11 mouse cellular contexts compared by ENCODE assay signal in the genomic region with DNA sequence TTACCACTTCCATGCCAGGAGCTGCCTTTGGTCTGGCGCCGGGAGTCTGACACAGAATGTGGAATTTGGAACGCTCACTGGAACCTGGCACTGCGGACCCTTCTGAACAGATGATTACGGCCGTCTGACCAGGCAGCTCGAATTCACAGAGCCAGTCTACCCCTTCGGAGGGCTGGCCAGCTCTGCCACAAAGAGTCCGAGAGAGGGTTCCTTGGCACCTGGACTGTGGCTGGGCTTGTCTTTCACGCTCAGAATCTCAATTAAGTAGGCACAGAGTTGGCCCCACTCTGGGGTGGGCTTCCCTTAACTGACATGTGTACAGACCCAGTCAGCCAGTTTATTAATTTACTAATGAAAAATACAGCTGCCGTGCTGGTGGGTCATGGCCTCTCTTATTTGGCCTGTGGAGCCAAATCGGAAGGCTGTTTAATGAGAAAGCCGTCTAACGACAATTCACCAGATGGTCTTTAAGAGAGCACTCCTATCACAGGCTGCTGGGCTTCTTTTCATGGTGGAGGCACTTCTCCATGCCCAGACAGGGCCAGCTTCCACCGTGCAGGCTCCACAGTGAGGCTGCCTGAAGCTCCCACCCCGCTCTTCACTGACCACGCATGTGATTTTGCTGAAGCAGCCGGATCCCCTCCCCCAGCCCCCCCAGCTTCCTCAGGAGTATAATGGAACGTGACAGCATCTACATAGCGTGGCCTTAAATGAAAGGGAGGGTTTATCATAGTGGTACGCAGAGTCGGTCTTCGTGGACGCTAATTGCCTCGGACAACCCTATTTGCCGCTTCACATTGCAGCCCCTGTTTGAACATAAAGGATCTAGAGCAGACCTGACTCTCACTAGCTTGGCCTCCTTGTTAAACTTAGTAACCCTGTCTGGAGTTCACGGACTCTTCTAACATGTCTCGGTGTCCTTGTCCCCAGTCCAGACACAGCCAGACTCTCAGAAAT. TPM values are rescaled to one million over a fixed set of nuclear protein-coding genes. Genes with fewer than 3 reads are reported as not detected.
DNase-seq lines count a peak whose midpoint lies in the region; ATAC-seq and TF ChIP-seq lines count a peak whose summit lies in the region.
"Had no signal": no experiment of that assay in that cellular context is flagged by ENCODE, and none has a peak within 500 bp of the region (broad histone marks: within the 10 kb centered on the region; RNA-seq: fewer than 3 reads in every experiment).

A gene (minus strand): TSS at position 58 of the 957 bp plus-strand sequence.

- no peaks in the 10 kb centered on the region for H3K4me1 ChIP-seq in hindbrain, embryonic 11.5 days (replicated peaks; ENCODE audit: control insufficient read depth, insufficient read depth, low read length)
- H3K4me1 ChIP-seq in hindbrain, embryonic 10.5 days (replicated peaks), result 0 out of 2 replicates have a peak, but pooled peaks cover 2% of the 10 kb centered on the region
- peaks cover 9% of the 10 kb centered on the region; the same call in 1 of the 2 replicates for H3K4me1 ChIP-seq in limb, embryonic 14.5 days (ENCODE audit: control insufficient read depth, insufficient read depth, low read length)
- H3K4me1 ChIP-seq: heart, embryonic 15.5 days; liver, embryonic 13.5 days had no signal

- WGBS in hindbrain, embryonic 11.5 days, result 84% methylated on average over 28 of the region's 28 CpGs
- WGBS in hindbrain, embryonic 10.5 days, result 86% methylated on average over 28 of the region's 28 CpGs
- 56% methylated on average over 28 of the region's 28 CpGs for WGBS in limb, embryonic 14.5 days

- H3K9ac ChIP-seq in hindbrain, embryonic 11.5 days (ENCODE audit: low read depth, low read length), result no peak within 1 kb of the TSS
- no peak within 1 kb of the TSS for H3K9ac ChIP-seq in limb, embryonic 14.5 days (ENCODE audit: low read depth, low read length, severe bottlenecking)
- H3K9ac ChIP-seq: embryonic facial prominence, embryonic 15.5 days; heart, embryonic 15.5 days; liver, embryonic 13.5 days had no signal

- ATAC-seq in hindbrain, embryonic 11.5 days (ENCODE audit: low FRiP score), result peak; percentile 53
- no peak for ATAC-seq in limb, embryonic 14.5 days (ENCODE audit: low FRiP score, low read depth)

- no peaks in the 10 kb centered on the region for H3K36me3 ChIP-seq in hindbrain, embryonic 11.5 days (ENCODE audit: control insufficient read depth, insufficient read depth, low read length)
- H3K36me3 ChIP-seq in hindbrain, embryonic 10.5 days, result no peaks in the 10 kb centered on the region
- H3K36me3 ChIP-seq in limb, embryonic 14.5 days (ENCODE audit: control insufficient read depth, insufficient read depth, low read length), result no peaks in the 10 kb centered on the region
- H3K36me3 ChIP-seq: embryonic facial prominence, embryonic 15.5 days; heart, embryonic 15.5 days; liver, embryonic 13.5 days had no signal

- no peak within 1 kb of the TSS for H3K4me3 ChIP-seq in hindbrain, embryonic 11.5 days (ENCODE audit: low read depth, low read length)
- H3K4me3 ChIP-seq in hindbrain, embryonic 10.5 days, result no peak within 1 kb of the TSS
- H3K4me3 ChIP-seq in gastrocnemius, adult 2 months, result peak within 1 kb of the TSS; percentile 49
- no peak within 1 kb of the TSS for H3K4me3 ChIP-seq in limb, embryonic 14.5 days (replicated peaks; ENCODE audit: low read length)
- H3K4me3 ChIP-seq: embryonic facial prominence, embryonic 15.5 days; heart, embryonic 15.5 days; liver, embryonic 13.5 days had no signal

- no peaks in the 10 kb centered on the region for H3K9me3 ChIP-seq in hindbrain, embryonic 11.5 days (ENCODE audit: control insufficient read depth, low read length)
- 0 out of 2 replicates have a peak, but pooled peaks cover 3% of the 10 kb centered on the region for H3K9me3 ChIP-seq in hindbrain, embryonic 10.5 days
- no peaks in the 10 kb centered on the region for H3K9me3 ChIP-seq in limb, embryonic 14.5 days (ENCODE audit: control insufficient read depth, low read length)
- H3K9me3 ChIP-seq: embryonic facial prominence, embryonic 15.5 days; heart, embryonic 15.5 days; liver, embryonic 13.5 days had no signal

- no peak for TF ChIP-seq POLR2A in limb, embryonic 14.5 days (IDR thresholded peaks at IDR 0.05; ENCODE audit: borderline replicate concordance, extremely low read depth, insufficient read depth, insufficient read length)

- peak; percentile 19 for DNase-seq in hindbrain, embryonic 11.5 days (ENCODE audit: low spot score)
- DNase-seq in hindbrain, embryonic 10.5 days (ENCODE audit: low spot score), result no peak
- DNase-seq in brain, embryonic 18.5 days (ENCODE audit: low read depth, low spot score), result peak; percentile 43
- DNase-seq in gastrocnemius, adult 2 months, result peak; percentile 78
- no peak for DNase-seq in limb, embryonic 14.5 days (ENCODE audit: low spot score)
- no peak for DNase-seq in adrenal gland, postnatal 14 days
- DNase-seq in lung, postnatal 14 days, result no peak
- no peak for DNase-seq in left cerebral cortex, adult 18-20 months (ENCODE audit: low spot score in 2 of 2)
- DNase-seq: liver, embryonic 13.5 days had no signal

- intact Hi-C loops in gastrocnemius, adult 2 months (cut with DNase I), result no loop called here

- no peak within 1 kb of the TSS for H3K4me2 ChIP-seq in hindbrain, embryonic 11.5 days (replicated peaks; ENCODE audit: low read depth, low read length)
- H3K4me2 ChIP-seq in limb, embryonic 14.5 days (replicated peaks; ENCODE audit: low read depth, low read length, severe bottlenecking), result no peak within 1 kb of the TSS
- H3K4me2 ChIP-seq: embryonic facial prominence, embryonic 15.5 days; heart, embryonic 15.5 days; liver, embryonic 13.5 days had no signal

- no peaks in the 10 kb centered on the region for H3K27me3 ChIP-seq in hindbrain, embryonic 11.5 days (ENCODE audit: control insufficient read depth, insufficient read depth, low read length)
- H3K27me3 ChIP-seq in hindbrain, embryonic 10.5 days (ENCODE audit: insufficient read depth, poor library complexity, severe bottlenecking), result peaks cover 9% of the 10 kb centered on the region; the same call in 1 of the 2 replicates
- no peaks in the 10 kb centered on the region for H3K27me3 ChIP-seq in limb, embryonic 14.5 days (ENCODE audit: control insufficient read depth, insufficient read depth, low read length)
- H3K27me3 ChIP-seq: embryonic facial prominence, embryonic 15.5 days; heart, embryonic 15.5 days; liver, embryonic 13.5 days had no signal

- H3K27ac ChIP-seq in hindbrain, embryonic 11.5 days (ENCODE audit: low read depth, low read length), result no peak within 1 kb of the TSS
- H3K27ac ChIP-seq in hindbrain, embryonic 10.5 days, result no peak within 1 kb of the TSS; the same call in 1 of the 2 replicates
- peak within 1 kb of the TSS; percentile 77 for H3K27ac ChIP-seq in gastrocnemius, adult 2 months
- peak within 1 kb of the TSS; percentile 15 for H3K27ac ChIP-seq in limb, embryonic 14.5 days (replicated peaks; ENCODE audit: low read depth, low read length)
- H3K27ac ChIP-seq: embryonic facial prominence, embryonic 15.5 days; heart, embryonic 15.5 days; liver, embryonic 13.5 days had no signal

- no peak for TF ChIP-seq CTCF in gastrocnemius, adult 2 months (IDR thresholded peaks at IDR 0.05)

RNA-seq across cellular contexts. Expression of the gene that starts here (rescaled TPM):
- polyA plus RNA-seq in hindbrain, embryonic 11.5 days (2014; fragmentation: Nextera tagmentation; extraction: Ambion mirVana), result not detected in 2 replicates
- polyA plus RNA-seq in hindbrain, embryonic 10.5 days (2016; fragmentation: Nextera tagmentation; extraction: Ambion mirVana), result not detected in 2 replicates
- not detected for total RNA-seq in gastrocnemius, adult 2 months (2021)
- polyA plus RNA-seq in limb, embryonic 14.5 days (2012; rRNA removed), result not detected in 2 replicates
- polyA plus RNA-seq in limb, embryonic 14.5 days (2014; fragmentation: Nextera tagmentation; extraction: Ambion mirVana), result not detected in 2 replicates
- total RNA-seq in adrenal gland, postnatal 14 days (2021), result not detected in 2 replicates
- total RNA-seq in left cerebral cortex, adult 18-20 months (2021), result not detected
- polyA plus RNA-seq: embryonic facial prominence, embryonic 15.5 days; liver, embryonic 13.5 days had no signal

Comparison
In these comparisons a context has a peak if more than half of its experiments do, and no peak if none do; other contexts are left out.
1. Peak in DNase-seq and ATAC-seq in hindbrain, embryonic 11.5 days; RNA of the gene not detected or under 1 TPM.
2. Peak in DNase-seq, H3K4me3 ChIP-seq and H3K27ac ChIP-seq in gastrocnemius, adult 2 months; RNA of the gene not detected or under 1 TPM.